Mouse (Mus musculus) hindbrain, embryonic 11.5 days (tissue): ENCODE results near the gene Fam117b. TPM values are rescaled to one million over a fixed set of nuclear protein-coding genes. Genes with fewer than 3 reads are reported as not detected.

Source experiments
- ATAC-seq: fragments of 200-750 bp; cut with Nextera tagmentation; 2 replicates; pipeline ENCODE4 v1.8.0; 2017; ENCODE audit warnings: mild to moderate bottlenecking, moderate TSS enrichment, moderate library complexity; ENCODE audit not compliant: low FRiP score
- DNase-seq: peaks from one replicate; pipeline ENCODE4 v3.0.0-alpha.2; 2015; ENCODE audit warnings: low spot score
- H3K27ac ChIP-seq: fragments of 300-500 bp; sonication (generic); 2 replicates; pipeline ENCODE4 v1.5.1; 2014; ENCODE audit warnings: mild to moderate bottlenecking, low read depth, low read length
- H3K27me3 ChIP-seq: fragments of 300-500 bp; sonication (generic); 2 replicates; pipeline ENCODE4 v1.6.1; 2014; ENCODE audit warnings: mild to moderate bottlenecking, low read length, moderate library complexity, mixed read lengths; ENCODE audit not compliant: control insufficient read depth, insufficient read depth
- H3K36me3 ChIP-seq: fragments of 300-500 bp; sonication (generic); 2 replicates; pipeline ENCODE4 v1.6.1; 2014; ENCODE audit warnings: mild to moderate bottlenecking, low read length, moderate library complexity, mixed read lengths; ENCODE audit not compliant: control insufficient read depth, insufficient read depth
- H3K4me1 ChIP-seq: fragments of 300-500 bp; sonication (generic); replicated peaks from 2 replicates; pipeline ENCODE4 v1.6.1; 2014; ENCODE audit warnings: low read length, mixed read lengths; ENCODE audit not compliant: control insufficient read depth, insufficient read depth
- H3K4me2 ChIP-seq: fragments of 300-500 bp; sonication (generic); replicated peaks from 2 replicates; pipeline ENCODE4 v1.6.1; 2014; ENCODE audit warnings: mild to moderate bottlenecking, low read depth, low read length
- H3K4me3 ChIP-seq: fragments of 300-500 bp; sonication (generic); 2 replicates; pipeline ENCODE4 v1.5.1; 2014; ENCODE audit warnings: low read depth, low read length
- H3K9ac ChIP-seq: fragments of 300-500 bp; sonication (generic); 2 replicates; pipeline ENCODE4 v1.6.1; 2014; ENCODE audit warnings: low read depth, low read length
- H3K9me3 ChIP-seq: fragments of 300-500 bp; sonication (generic); 2 replicates; pipeline ENCODE4 v1.6.1; 2016; ENCODE audit warnings: low read length; ENCODE audit not compliant: control insufficient read depth
- WGBS: fragments of 180-500 bp; shearing (Covaris S2); extraction: QIAGEN DNeasy Blood & Tissue Kit; methylation state at CpG from one replicate; pipeline ENCODE4 v1.1.7; 2014; 5-methylcytosine and 5-hydroxymethylcytosine counted together
- polyA plus RNA-seq: library from polyadenylated mRNA; unstranded; fragments of >200 nt; fragmentation: Nextera tagmentation; extraction: Ambion mirVana; gene quantifications from 2 replicates; pipeline ENCODE4 v1.2.1, GENCODE M21; 2014

Fam117b gene
- polyA plus RNA-seq, 1 experiment from 2014 or later, result 20.2 TPM

GRCm38 (mm10) chr1:59892777-59893176 lies 20.0 kb upstream of the Fam117b start:
- no peaks in the 10 kb centered on the region for H3K36me3 ChIP-seq
- DNase-seq (no peak), ATAC-seq (no peak)
- H3K9ac ChIP-seq, result no peak overlapping the region
- H3K9me3 ChIP-seq, result no peaks in the 10 kb centered on the region
- H3K27ac ChIP-seq, result no peak overlapping the region
- 89% methylated on average over 8 of the region's 8 CpGs for WGBS
- H3K4me1 ChIP-seq, result no peaks in the 10 kb centered on the region
- H3K27me3 ChIP-seq, result no peaks in the 10 kb centered on the region
- H3K4me3 ChIP-seq, result no peak overlapping the region
- no peak overlapping the region for H3K4me2 ChIP-seq

DNA sequence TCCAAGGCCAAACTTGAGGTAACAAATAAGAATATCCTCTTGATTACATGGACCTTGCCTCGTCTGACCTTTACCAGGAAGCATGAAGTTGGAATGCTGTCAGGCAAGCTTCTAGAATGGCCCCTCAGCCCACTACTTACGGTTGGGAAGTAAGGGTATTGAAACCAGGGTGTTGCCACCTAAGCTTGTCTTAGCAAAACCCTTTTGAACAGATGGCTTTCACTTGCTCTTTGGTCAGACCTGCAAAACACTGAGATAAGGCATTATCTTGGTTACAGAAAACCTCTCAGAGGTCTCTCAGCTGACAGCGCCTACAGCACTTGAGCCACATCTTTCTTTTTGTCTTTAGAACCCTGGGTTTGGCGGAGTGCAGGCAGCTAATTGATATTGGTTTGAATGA lies 18.8 kb upstream of the Fam117b start:
- H3K9me3 ChIP-seq, result no peaks in the 10 kb centered on the region
- no peaks in the 10 kb centered on the region for H3K36me3 ChIP-seq
- WGBS, result 90% methylated on average over 4 of the region's 4 CpGs
- H3K4me2 ChIP-seq, result no peak overlapping the region
- ATAC-seq (no peak), DNase-seq (no peak)
- H3K9ac ChIP-seq, result no peak overlapping the region
- H3K27ac ChIP-seq, result no peak overlapping the region
- no peak overlapping the region for H3K4me3 ChIP-seq
- no peaks in the 10 kb centered on the region for H3K27me3 ChIP-seq
- no peaks in the 10 kb centered on the region for H3K4me1 ChIP-seq

DNA sequence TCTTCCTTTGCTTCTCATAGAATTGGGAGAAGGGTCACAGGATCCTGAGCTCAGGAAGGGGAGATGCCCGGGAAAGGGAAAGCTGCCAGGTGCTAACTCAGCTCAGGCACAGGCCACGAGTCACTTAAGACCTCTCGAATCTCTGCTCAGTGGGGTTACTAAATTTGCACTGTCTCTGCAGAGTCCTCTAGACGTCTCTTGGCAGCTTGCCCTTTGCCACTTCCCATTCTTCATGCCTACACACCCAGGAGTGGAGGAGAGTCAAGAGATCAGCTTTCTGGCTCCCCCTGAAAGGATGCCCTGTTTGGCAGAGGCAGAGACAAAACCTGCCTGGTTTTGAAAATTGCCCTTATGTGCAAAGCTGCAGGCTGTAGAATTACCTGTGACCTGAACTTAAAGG lies 17.4 kb upstream of the Fam117b start:
- Histone ChIP-seq H3K9me3 (no peaks in the 10 kb centered on the region), H3K4me2 (no peak overlapping the region), H3K27me3 (no peaks in the 10 kb centered on the region), H3K9ac (no peak overlapping the region), H3K4me1 (no peaks in the 10 kb centered on the region), H3K4me3 (no peak overlapping the region), H3K27ac (no peak overlapping the region), H3K36me3 (no peaks in the 10 kb centered on the region)
- ATAC-seq, result no peak
- no peak for DNase-seq
- WGBS, result 56% methylated on average over 4 of the region's 4 CpGs

DNA sequence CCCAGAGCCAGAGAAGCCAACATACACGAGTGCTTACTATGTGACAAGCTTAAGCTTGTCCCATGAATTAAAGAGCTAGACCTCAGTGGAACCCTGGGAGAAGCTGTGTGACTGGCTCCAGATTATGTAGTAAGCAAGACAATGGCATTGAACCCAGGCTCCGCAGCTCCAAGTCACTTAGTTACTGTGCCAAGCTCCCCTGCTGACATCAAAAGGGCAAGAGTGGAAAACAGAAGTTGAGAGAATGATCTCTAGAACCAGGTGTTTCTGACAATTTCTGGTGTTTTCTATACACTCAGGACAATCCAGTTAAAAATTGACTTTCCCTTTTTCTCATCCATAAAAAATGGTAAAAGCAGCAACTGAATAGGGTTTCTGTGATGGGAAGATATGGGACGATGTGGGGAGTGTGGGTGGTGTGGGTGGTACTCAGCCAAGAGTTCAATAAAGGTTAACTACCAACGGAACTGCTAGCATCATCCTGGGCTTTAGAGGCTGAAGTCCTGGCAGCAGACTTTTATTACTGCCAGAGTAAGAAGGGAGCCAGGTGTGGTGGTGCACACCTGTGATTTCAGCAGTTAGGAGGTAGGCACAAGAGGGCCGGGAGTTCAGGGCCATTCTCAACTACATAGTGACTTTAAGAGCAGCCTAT lies 15.5 kb upstream of the Fam117b start:
- H3K27ac ChIP-seq, result no peak overlapping the region
- 60% methylated on average over 5 of the region's 5 CpGs for WGBS
- H3K9me3 ChIP-seq, result no peaks in the 10 kb centered on the region
- DNase-seq (no peak), ATAC-seq (no peak)
- no peaks in the 10 kb centered on the region for H3K27me3 ChIP-seq
- no peaks in the 10 kb centered on the region for H3K36me3 ChIP-seq
- no peak overlapping the region for H3K4me2 ChIP-seq
- no peak overlapping the region for H3K9ac ChIP-seq
- H3K4me1 ChIP-seq, result no peaks in the 10 kb centered on the region
- no peak overlapping the region for H3K4me3 ChIP-seq

- Histone ChIP-seq H3K9ac (no peak overlapping the region), H3K9me3 (no peaks in the 10 kb centered on the region), H3K4me2 (no peak overlapping the region), H3K4me1 (no peaks in the 10 kb centered on the region), H3K27me3 (no peaks in the 10 kb centered on the region), H3K4me3 (no peak overlapping the region), H3K27ac (no peak overlapping the region), H3K36me3 (no peaks in the 10 kb centered on the region)
- WGBS, result 86% methylated on average over 2 of the region's 2 CpGs
- ATAC-seq (no peak), DNase-seq (no peak)
These were observed 13.1 kb upstream of the Fam117b start for GRCm38 (mm10) chr1:59899679-59900078.

- no peaks in the 10 kb centered on the region for H3K36me3 ChIP-seq
- no peaks in the 10 kb centered on the region for H3K4me1 ChIP-seq
- 87% methylated on average over 5 of the region's 5 CpGs for WGBS
- H3K9me3 ChIP-seq, result no peaks in the 10 kb centered on the region
- no peak overlapping the region for H3K27ac ChIP-seq
- H3K9ac ChIP-seq, result no peak overlapping the region
- no peak overlapping the region for H3K4me3 ChIP-seq
- no peak overlapping the region for H3K4me2 ChIP-seq
- H3K27me3 ChIP-seq, result no peaks in the 10 kb centered on the region
- no peak for DNase-seq
- ATAC-seq, result no peak
These were observed 11.5 kb upstream of the Fam117b start for GRCm38 (mm10) chr1:59901082-59901876.

DNA sequence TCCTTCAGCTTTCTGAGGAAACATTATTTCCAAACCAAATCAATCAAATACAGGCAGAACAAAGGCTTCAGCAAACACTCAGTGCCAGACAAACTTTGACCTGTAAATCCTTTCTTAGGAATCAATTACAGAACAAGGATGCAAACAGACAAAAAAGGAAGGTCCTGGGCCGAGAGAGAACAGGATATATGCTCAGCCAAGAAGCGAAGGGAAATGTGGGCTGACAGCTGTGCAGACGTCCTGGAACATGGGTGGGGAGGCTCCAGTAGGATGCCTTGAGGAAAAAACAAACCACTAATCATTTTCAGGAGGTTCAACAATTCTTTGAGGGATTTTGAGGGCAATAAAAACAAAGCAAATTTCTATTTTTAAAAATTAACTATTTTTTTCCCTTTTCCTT lies 10.2 kb upstream of the Fam117b start:
- no peaks in the 10 kb centered on the region for H3K9me3 ChIP-seq
- H3K36me3 ChIP-seq, result no peaks in the 10 kb centered on the region
- H3K4me1 ChIP-seq, result no peaks in the 10 kb centered on the region
- no peak overlapping the region for H3K27ac ChIP-seq
- no peak overlapping the region for H3K4me3 ChIP-seq
- no peak overlapping the region for H3K4me2 ChIP-seq
- H3K9ac ChIP-seq, result no peak overlapping the region
- WGBS, result 41% methylated on average over 3 of the region's 3 CpGs
- DNase-seq (no peak), ATAC-seq (no peak)
- no peaks in the 10 kb centered on the region for H3K27me3 ChIP-seq

- H3K27me3 ChIP-seq, result no peaks in the 10 kb centered on the region
- H3K27ac ChIP-seq, result no peak overlapping the region
- no peak overlapping the region for H3K9ac ChIP-seq
- WGBS, result 96% methylated on average over 6 of the region's 6 CpGs
- DNase-seq (no peak), ATAC-seq (no peak)
- H3K4me3 ChIP-seq, result no peak overlapping the region
- H3K4me2 ChIP-seq, result no peak overlapping the region
- H3K4me1 ChIP-seq, result no peaks in the 10 kb centered on the region
- no peaks in the 10 kb centered on the region for H3K9me3 ChIP-seq
- H3K36me3 ChIP-seq, result no peaks in the 10 kb centered on the region
These were observed 8.0 kb upstream of the Fam117b start for GRCm38 (mm10) chr1:59904630-59905295.
